Mouse (Mus musculus): ENCODE measurements around the gene Prdx5. TPM values are rescaled to one million over a fixed set of nuclear protein-coding genes. Genes with fewer than 3 reads are reported as not detected.

Prdx5 gene
- 94.6 and 180 TPM in 2 replicates for polyA plus RNA-seq (2012; rRNA removed)

- under 1% methylated on average over 65 of the region's 65 CpGs for WGBS
- H3K4me3 ChIP-seq (ENCODE audit: low read depth, low read length) = peak within 1 kb of the TSS; percentile 65
- H3K4me1 ChIP-seq (ENCODE audit: control insufficient read depth, insufficient read depth, insufficient read length, low read length) = peaks cover 2% of the 10 kb centered on the region
- peak within 1 kb of the TSS; percentile 97 for H3K27ac ChIP-seq (ENCODE audit: insufficient read depth, low read depth, low read length)
- no peaks in the 10 kb centered on the region for H3K27me3 ChIP-seq (ENCODE audit: control insufficient read depth, insufficient read depth, low read length)
- TF ChIP-seq POLR2A (IDR thresholded peaks at IDR 0.05; ENCODE audit: low read depth, low read length) (peak; percentile 77), CTCF (IDR thresholded peaks at IDR 0.05; ENCODE audit: extremely low read depth, insufficient read length, insufficient replicate concordance, low read depth, low read length) (peak; percentile 10; the same call in 1 of the 2 replicates)
- peaks cover 60% of the 10 kb centered on the region for H3K36me3 ChIP-seq (ENCODE audit: control insufficient read depth, insufficient read depth, low read length)
Observed at GRCm38 (mm10) chr19:6909507-6910289, at the start of gene Prdx5, which contains the start of gene Trmt112. TSS of gene Prdx5 (minus strand) at chr19:6910106. TSS of gene Trmt112 (plus strand) at chr19:6909698.

GRCm38 (mm10) chr19:6956461-6956860, 46.6 kb upstream of the Prdx5 start:
- no peak for TF ChIP-seq CTCF (IDR thresholded peaks at IDR 0.05; ENCODE audit: extremely low read depth, insufficient read length, insufficient replicate concordance, low read depth, low read length)
- no peak for TF ChIP-seq POLR2A (IDR thresholded peaks at IDR 0.05; ENCODE audit: low read depth, low read length)
- Histone ChIP-seq H3K27ac (ENCODE audit: insufficient read depth, low read depth, low read length) (no peak overlapping the region), H3K4me3 (ENCODE audit: low read depth, low read length) (no peak overlapping the region), H3K4me1 (ENCODE audit: control insufficient read depth, insufficient read depth, insufficient read length, low read length) (peaks cover 28% of the 10 kb centered on the region), H3K27me3 (ENCODE audit: control insufficient read depth, insufficient read depth, low read length) (no peaks in the 10 kb centered on the region), H3K36me3 (ENCODE audit: control insufficient read depth, insufficient read depth, low read length) (peaks cover 88% of the 10 kb centered on the region)
- 85% methylated on average over 10 of the region's 10 CpGs for WGBS

GRCm38 (mm10) chr19:6955424-6955823, 45.5 kb upstream of the Prdx5 start:
- H3K27me3 ChIP-seq (ENCODE audit: control insufficient read depth, insufficient read depth, low read length) = no peaks in the 10 kb centered on the region
- TF ChIP-seq CTCF (IDR thresholded peaks at IDR 0.05; ENCODE audit: extremely low read depth, insufficient read length, insufficient replicate concordance, low read depth, low read length) (no peak), POLR2A (IDR thresholded peaks at IDR 0.05; ENCODE audit: low read depth, low read length) (no peak)
- peaks cover 29% of the 10 kb centered on the region for H3K4me1 ChIP-seq (ENCODE audit: control insufficient read depth, insufficient read depth, insufficient read length, low read length)
- H3K36me3 ChIP-seq (ENCODE audit: control insufficient read depth, insufficient read depth, low read length) = peaks cover 81% of the 10 kb centered on the region
- H3K4me3 ChIP-seq (ENCODE audit: low read depth, low read length) = no peak overlapping the region
- no peak overlapping the region for H3K27ac ChIP-seq (ENCODE audit: insufficient read depth, low read depth, low read length)
- WGBS = 71% methylated on average over 7 of the region's 7 CpGs

GRCm38 (mm10) chr19:6954046-6954445, 44.1 kb upstream of the Prdx5 start:
- TF ChIP-seq CTCF (IDR thresholded peaks at IDR 0.05; ENCODE audit: extremely low read depth, insufficient read length, insufficient replicate concordance, low read depth, low read length) = peak; percentile 50; the same call in 1 of the 2 replicates
- no peak for TF ChIP-seq POLR2A (IDR thresholded peaks at IDR 0.05; ENCODE audit: low read depth, low read length)
- whole genome bisulfite sequencing = 21% methylated on average over 9 of the region's 9 CpGs
- peaks cover 67% of the 10 kb centered on the region for H3K36me3 ChIP-seq (ENCODE audit: control insufficient read depth, insufficient read depth, low read length)
- H3K4me3 ChIP-seq (ENCODE audit: low read depth, low read length) = no peak overlapping the region
- peak overlapping the region; percentile 8; the same call in 1 of the 2 replicates for H3K27ac ChIP-seq (ENCODE audit: insufficient read depth, low read depth, low read length)
- no peaks in the 10 kb centered on the region for H3K27me3 ChIP-seq (ENCODE audit: control insufficient read depth, insufficient read depth, low read length)
- H3K4me1 ChIP-seq (ENCODE audit: control insufficient read depth, insufficient read depth, insufficient read length, low read length) = peaks cover 40% of the 10 kb centered on the region

- WGBS = 4% methylated on average over 3 of the region's 3 CpGs
- H3K27ac ChIP-seq (ENCODE audit: insufficient read depth, low read depth, low read length) = peak overlapping the region; percentile 94
- H3K27me3 ChIP-seq (ENCODE audit: control insufficient read depth, insufficient read depth, low read length) = no peaks in the 10 kb centered on the region
- peaks cover 53% of the 10 kb centered on the region for H3K36me3 ChIP-seq (ENCODE audit: control insufficient read depth, insufficient read depth, low read length)
- H3K4me3 ChIP-seq (ENCODE audit: low read depth, low read length) = peak overlapping the region; percentile 70
- TF ChIP-seq POLR2A (IDR thresholded peaks at IDR 0.05; ENCODE audit: low read depth, low read length) = no peak
- TF ChIP-seq CTCF (IDR thresholded peaks at IDR 0.05; ENCODE audit: extremely low read depth, insufficient read length, insufficient replicate concordance, low read depth, low read length) = no peak
- H3K4me1 ChIP-seq (ENCODE audit: control insufficient read depth, insufficient read depth, insufficient read length, low read length) = peaks cover 46% of the 10 kb centered on the region
Observed at GRCm38 (mm10) chr19:6952712-6953037, 42.8 kb upstream of the Prdx5 start.

- no peaks in the 10 kb centered on the region for H3K27me3 ChIP-seq (ENCODE audit: control insufficient read depth, insufficient read depth, low read length)
- TF ChIP-seq CTCF (IDR thresholded peaks at IDR 0.05; ENCODE audit: extremely low read depth, insufficient read length, insufficient replicate concordance, low read depth, low read length) = no peak
- TF ChIP-seq POLR2A (IDR thresholded peaks at IDR 0.05; ENCODE audit: low read depth, low read length) = no peak; the same call in 1 of the 2 replicates
- H3K36me3 ChIP-seq (ENCODE audit: control insufficient read depth, insufficient read depth, low read length) = peaks cover 48% of the 10 kb centered on the region
- H3K27ac ChIP-seq (ENCODE audit: insufficient read depth, low read depth, low read length) = peak overlapping the region; percentile 94
- peaks cover 47% of the 10 kb centered on the region for H3K4me1 ChIP-seq (ENCODE audit: control insufficient read depth, insufficient read depth, insufficient read length, low read length)
- 3% methylated on average over 31 of the region's 31 CpGs for WGBS
- peak overlapping the region; percentile 70 for H3K4me3 ChIP-seq (ENCODE audit: low read depth, low read length)
Observed at GRCm38 (mm10) chr19:6951994-6952711, 42.2 kb upstream of the Prdx5 start.

Data from small intestine, adult 2 months (tissue).